In genomic region chr5:4893206-4893851, GRCm38 (mm10) we compare ENCODE assay signal across 13 mouse cellular contexts.
DNase-seq lines count a peak whose midpoint lies in the region; ATAC-seq and TF ChIP-seq lines count a peak whose summit lies in the region.
"Had no signal": no experiment of that assay in that cellular context is flagged by ENCODE, and none has a peak within 500 bp of the region (broad histone marks: within the 10 kb centered on the region; RNA-seq: fewer than 3 reads in every experiment).

No protein-coding gene starts in this region.

- H3K9me3 ChIP-seq in kidney, embryonic 15.5 days (replicated peaks), result no peaks in the 10 kb centered on the region
- no peaks in the 10 kb centered on the region for H3K9me3 ChIP-seq in neural tube, embryonic 14.5 days (ENCODE audit: control insufficient read depth, low read length)
- no peaks in the 10 kb centered on the region for H3K9me3 ChIP-seq in neural tube, embryonic 15.5 days (replicated peaks)
- H3K9me3 ChIP-seq in stomach, embryonic 16.5 days (replicated peaks; ENCODE audit: control insufficient read depth, low read length), result no peaks in the 10 kb centered on the region

- H3K4me2 ChIP-seq in kidney, embryonic 15.5 days, result no peak overlapping the region
- H3K4me2 ChIP-seq in neural tube, embryonic 14.5 days (ENCODE audit: low read depth, low read length), result no peak overlapping the region
- H3K4me2 ChIP-seq in neural tube, embryonic 15.5 days, result no peak overlapping the region
- H3K4me2 ChIP-seq in stomach, embryonic 16.5 days (ENCODE audit: low read depth, low read length), result no peak overlapping the region

- ATAC-seq in kidney, embryonic 15.5 days (replicated peaks; ENCODE audit: low FRiP score), result no peak
- ATAC-seq in neural tube, embryonic 14.5 days (ENCODE audit: low read depth), result no peak
- no peak for ATAC-seq in neural tube, embryonic 15.5 days (ENCODE audit: low FRiP score)
- ATAC-seq in stomach, embryonic 16.5 days (ENCODE audit: insufficient read depth, low FRiP score), result no peak; the same call in 1 of the 2 replicates
- ATAC-seq: CD4-positive, CD25-positive, alpha-beta regulatory T cell, adult 4 months had no signal

- H3K36me3 ChIP-seq in kidney, embryonic 15.5 days, result no peaks in the 10 kb centered on the region
- H3K36me3 ChIP-seq in neural tube, embryonic 14.5 days (ENCODE audit: control insufficient read depth, insufficient read depth, low read length), result no peaks in the 10 kb centered on the region
- H3K36me3 ChIP-seq in neural tube, embryonic 15.5 days, result no peaks in the 10 kb centered on the region
- no peaks in the 10 kb centered on the region for H3K36me3 ChIP-seq in stomach, embryonic 16.5 days (ENCODE audit: control insufficient read depth, insufficient read depth, low read length)

- no peak for DNase-seq in kidney, adult 11 months
- no peak for DNase-seq in testis, postnatal 10 days (ENCODE audit: low spot score)
- DNase-seq in urinary bladder, postnatal 10 days (ENCODE audit: low spot score), result no peak
- DNase-seq: heart, adult 18-20 months; kidney, postnatal 36 days; lung, postnatal 14 days had no signal

- H3K27me3 ChIP-seq in kidney, embryonic 15.5 days, result no peaks in the 10 kb centered on the region
- H3K27me3 ChIP-seq in neural tube, embryonic 14.5 days (ENCODE audit: control insufficient read depth, insufficient read depth, low read length), result no peaks in the 10 kb centered on the region
- H3K27me3 ChIP-seq in neural tube, embryonic 15.5 days (replicated peaks), result no peaks in the 10 kb centered on the region
- H3K27me3 ChIP-seq in stomach, embryonic 16.5 days (ENCODE audit: control insufficient read depth, insufficient read depth, low read length), result no peaks in the 10 kb centered on the region

- H3K4me3 ChIP-seq in kidney, embryonic 15.5 days (replicated peaks), result no peak overlapping the region
- H3K4me3 ChIP-seq in neural tube, embryonic 14.5 days (ENCODE audit: low read depth, low read length), result no peak overlapping the region
- no peak overlapping the region for H3K4me3 ChIP-seq in neural tube, embryonic 15.5 days (replicated peaks)
- H3K4me3 ChIP-seq in embryonic fibroblast, embryonic 13.5 days (ENCODE audit: insufficient read depth, low read length), result no peak overlapping the region
- no peak overlapping the region for H3K4me3 ChIP-seq in stomach, embryonic 16.5 days (replicated peaks; ENCODE audit: low read length)
- H3K4me3 ChIP-seq: erythroblast, embryonic 14.5 days had no signal

- H3K4me1 ChIP-seq in kidney, embryonic 15.5 days, result peaks cover 5% of the 10 kb centered on the region; the same call in 1 of the 2 replicates
- H3K4me1 ChIP-seq in neural tube, embryonic 14.5 days (ENCODE audit: control insufficient read depth, insufficient read depth, low read length), result peaks cover 5% of the 10 kb centered on the region; the same call in 1 of the 2 replicates
- H3K4me1 ChIP-seq in neural tube, embryonic 15.5 days, result peaks cover 20% of the 10 kb centered on the region
- no peaks in the 10 kb centered on the region; the same call in 1 of the 2 replicates for H3K4me1 ChIP-seq in embryonic fibroblast, embryonic 13.5 days (ENCODE audit: control insufficient read depth, insufficient read depth, low read length)
- peaks cover 7% of the 10 kb centered on the region for H3K4me1 ChIP-seq in stomach, embryonic 16.5 days (ENCODE audit: control insufficient read depth, insufficient read depth, low read length)

- TF ChIP-seq POLR2A in embryonic fibroblast, embryonic 13.5 days (IDR thresholded peaks at IDR 0.05; ENCODE audit: low read depth, low read length), result no peak

- no peak for TF ChIP-seq CTCF in embryonic fibroblast, embryonic 13.5 days (IDR thresholded peaks at IDR 0.05; ENCODE audit: borderline replicate concordance, insufficient read depth, low read length)

- peak overlapping the region; percentile 70 for H3K27ac ChIP-seq in kidney, embryonic 15.5 days
- H3K27ac ChIP-seq in neural tube, embryonic 14.5 days (ENCODE audit: low read depth, low read length), result peak overlapping the region; percentile 39; the same call in 1 of the 2 replicates
- no peak overlapping the region for H3K27ac ChIP-seq in neural tube, embryonic 15.5 days (replicated peaks)
- peak overlapping the region; percentile 72 for H3K27ac ChIP-seq in embryonic fibroblast, embryonic 13.5 days (ENCODE audit: insufficient read depth, low read length)
- H3K27ac ChIP-seq in stomach, embryonic 16.5 days (ENCODE audit: low read length), result peak overlapping the region; percentile 27; the same call in 1 of the 2 replicates

- H3K9ac ChIP-seq in kidney, embryonic 15.5 days, result no peak overlapping the region
- no peak overlapping the region for H3K9ac ChIP-seq in neural tube, embryonic 14.5 days (replicated peaks; ENCODE audit: low read depth, low read length)
- no peak overlapping the region for H3K9ac ChIP-seq in neural tube, embryonic 15.5 days (replicated peaks)
- no peak overlapping the region for H3K9ac ChIP-seq in stomach, embryonic 16.5 days (ENCODE audit: low read length)

- WGBS in kidney, embryonic 15.5 days, result 58% methylated on average over 5 of the region's 5 CpGs
- WGBS in neural tube, embryonic 14.5 days, result 59% methylated on average over 5 of the region's 5 CpGs
- WGBS in neural tube, embryonic 15.5 days, result 51% methylated on average over 5 of the region's 5 CpGs
- 41% methylated on average over 5 of the region's 5 CpGs for WGBS in stomach, embryonic 16.5 days
